Mouse (Mus musculus) embryonic facial prominence, embryonic 14.5 days (tissue): ENCODE results near the gene Cpa4. TPM values are rescaled to one million over a fixed set of nuclear protein-coding genes. Genes with fewer than 3 reads are reported as not detected.

Source experiments
- ATAC-seq: fragments of 200-750 bp; cut with Nextera tagmentation; 2 replicates; pipeline ENCODE4 v1.8.0; 2017; ENCODE audit warnings: low read depth, moderate number of reproducible peaks, moderate TSS enrichment
- DNase-seq: peaks from one replicate; pipeline ENCODE4 v3.0.0-alpha.2; 2015; ENCODE audit warnings: low spot score
- H3K27ac ChIP-seq: fragments of 300-500 bp; sonication (generic); replicated peaks from 2 replicates; pipeline ENCODE4 v1.5.1; 2014; ENCODE audit warnings: low read depth, mild to moderate bottlenecking, low read length, moderate library complexity
- H3K27me3 ChIP-seq: fragments of 300-500 bp; sonication (generic); replicated peaks from 2 replicates; pipeline ENCODE4 v1.6.1; 2014; ENCODE audit warnings: low read length; ENCODE audit not compliant: control insufficient read depth, insufficient read depth
- H3K36me3 ChIP-seq: fragments of 300-500 bp; sonication (generic); 2 replicates; pipeline ENCODE4 v1.6.1; 2014; ENCODE audit warnings: low read length, mixed read lengths; ENCODE audit not compliant: control insufficient read depth, insufficient read depth
- H3K4me1 ChIP-seq: fragments of 300-500 bp; sonication (generic); 2 replicates; pipeline ENCODE4 v1.6.1; 2014; ENCODE audit warnings: antibody characterized with exemption, low read length; ENCODE audit not compliant: control insufficient read depth, insufficient read depth
- H3K4me2 ChIP-seq: fragments of 300-500 bp; sonication (generic); 2 replicates; pipeline ENCODE4 v1.6.1; 2014; ENCODE audit warnings: low read depth, mild to moderate bottlenecking, low read length, moderate library complexity, mixed read lengths
- H3K4me3 ChIP-seq: fragments of 300-500 bp; sonication (generic); 2 replicates; pipeline ENCODE4 v1.5.1; 2014; ENCODE audit warnings: low read depth, mild to moderate bottlenecking, low read length
- H3K9ac ChIP-seq: fragments of 300-500 bp; sonication (generic); 2 replicates; pipeline ENCODE4 v1.6.1; 2014; ENCODE audit warnings: low read depth, mild to moderate bottlenecking, low read length, moderate library complexity, mixed read lengths
- H3K9me3 ChIP-seq: fragments of 300-500 bp; sonication (generic); 2 replicates; pipeline ENCODE4 v1.6.1; 2016; ENCODE audit warnings: low read length; ENCODE audit not compliant: control insufficient read depth
- WGBS: fragments of 180-500 bp; shearing (Covaris S2); extraction: QIAGEN DNeasy Blood & Tissue Kit; methylation state at CpG from one replicate; pipeline ENCODE4 v1.1.7; 2014; 5-methylcytosine and 5-hydroxymethylcytosine counted together
- polyA plus RNA-seq: library from polyadenylated mRNA; unstranded; fragments of >200 nt; fragmentation: Nextera tagmentation; extraction: Ambion mirVana; gene quantifications from 2 replicates; pipeline ENCODE4 v1.2.1, GENCODE M21; 2014

Cpa4 gene
- polyA plus RNA-seq, 1 experiment from 2014 or later = 3.4 TPM

GRCm38 (mm10) chr6:30574945-30575344 is 6.8 kb downstream of the Cpa4 start:
- ATAC-seq (no peak), DNase-seq (peak; percentile 50)
- Histone ChIP-seq H3K4me3 (no peak overlapping the region), H3K36me3 (no peaks in the 10 kb centered on the region), H3K4me2 (peak overlapping the region; percentile 5; the same call in 1 of the 2 replicates), H3K9ac (no peak overlapping the region), H3K27me3 (no peaks in the 10 kb centered on the region), H3K27ac (peak overlapping the region; percentile 95), H3K9me3 (no peaks in the 10 kb centered on the region), H3K4me1 (peaks cover 42% of the 10 kb centered on the region)
- WGBS = 51% methylated on average over 1 of the region's 1 CpGs

GRCm38 (mm10) chr6:30576477-30577203 is 8.5 kb downstream of the Cpa4 start:
- H3K36me3 ChIP-seq = no peaks in the 10 kb centered on the region
- H3K4me2 ChIP-seq = peak overlapping the region; percentile 39
- H3K4me1 ChIP-seq = peaks cover 54% of the 10 kb centered on the region
- ATAC-seq = peak; percentile 70
- H3K27me3 ChIP-seq = no peaks in the 10 kb centered on the region
- peak overlapping the region; percentile 15; the same call in 1 of the 2 replicates for H3K4me3 ChIP-seq
- 31% methylated on average over 17 of the region's 17 CpGs for WGBS
- peak; percentile 93 for DNase-seq
- peak overlapping the region; percentile 95 for H3K27ac ChIP-seq
- no peaks in the 10 kb centered on the region for H3K9me3 ChIP-seq
- H3K9ac ChIP-seq = peak overlapping the region; percentile 52

GRCm38 (mm10) chr6:30579961-30580840 is 12.0 kb downstream of the Cpa4 start:
- peak overlapping the region; percentile 52; the same call in 1 of the 2 replicates for H3K27ac ChIP-seq
- DNase-seq = no peak

GRCm38 (mm10) chr6:30580841-30581176 is 12.6 kb downstream of the Cpa4 start:
- no peak for ATAC-seq
- 60% methylated on average over 8 of the region's 8 CpGs for WGBS
- H3K27ac ChIP-seq = peak overlapping the region; percentile 52
- DNase-seq = no peak
- no peak overlapping the region for H3K4me3 ChIP-seq
- no peak overlapping the region for H3K9ac ChIP-seq
- no peak overlapping the region for H3K4me2 ChIP-seq
- no peaks in the 10 kb centered on the region for H3K27me3 ChIP-seq
- H3K36me3 ChIP-seq = no peaks in the 10 kb centered on the region
- H3K9me3 ChIP-seq = no peaks in the 10 kb centered on the region
- peaks cover 20% of the 10 kb centered on the region for H3K4me1 ChIP-seq

More at GRCm38 (mm10) chr6:30579961-30580840, 12.0 kb downstream of the Cpa4 start:
- H3K9me3 ChIP-seq = no peaks in the 10 kb centered on the region
- ATAC-seq = no peak
- H3K36me3 ChIP-seq = no peaks in the 10 kb centered on the region
- no peak overlapping the region for H3K9ac ChIP-seq
- H3K27me3 ChIP-seq = no peaks in the 10 kb centered on the region
- peaks cover 24% of the 10 kb centered on the region for H3K4me1 ChIP-seq
- no peak overlapping the region for H3K4me3 ChIP-seq
- WGBS = 57% methylated on average over 17 of the region's 17 CpGs
- no peak overlapping the region for H3K4me2 ChIP-seq

GRCm38 (mm10) chr6:30586886-30587442 is 18.8 kb downstream of the Cpa4 start:
- DNase-seq = no peak
- Histone ChIP-seq H3K9me3 (no peaks in the 10 kb centered on the region), H3K4me3 (no peak overlapping the region), H3K4me2 (no peak overlapping the region), H3K36me3 (no peaks in the 10 kb centered on the region), H3K27ac (no peak overlapping the region), H3K9ac (no peak overlapping the region), H3K4me1 (peaks cover 4% of the 10 kb centered on the region; the same call in 1 of the 2 replicates), H3K27me3 (no peaks in the 10 kb centered on the region)
- no peak for ATAC-seq
- 84% methylated on average over 7 of the region's 7 CpGs for WGBS

- H3K9me3 ChIP-seq = no peaks in the 10 kb centered on the region
- ATAC-seq = no peak
- no peak overlapping the region for H3K4me3 ChIP-seq
- no peak overlapping the region for H3K9ac ChIP-seq
- peaks cover 4% of the 10 kb centered on the region; the same call in 1 of the 2 replicates for H3K4me1 ChIP-seq
- H3K27ac ChIP-seq = peak overlapping the region; percentile 40; the same call in 1 of the 2 replicates
- 20% methylated on average over 2 of the region's 2 CpGs for WGBS
- no peaks in the 10 kb centered on the region for H3K36me3 ChIP-seq
- H3K4me2 ChIP-seq = no peak overlapping the region
- no peaks in the 10 kb centered on the region for H3K27me3 ChIP-seq
- DNase-seq = no peak
These were observed 21.6 kb downstream of the Cpa4 start for GRCm38 (mm10) chr6:30589819-30590218.

- Histone ChIP-seq H3K9me3 (no peaks in the 10 kb centered on the region), H3K4me2 (no peak overlapping the region), H3K9ac (no peak overlapping the region), H3K27me3 (no peaks in the 10 kb centered on the region), H3K36me3 (no peaks in the 10 kb centered on the region), H3K4me1 (peaks cover 10% of the 10 kb centered on the region; the same call in 1 of the 2 replicates), H3K4me3 (no peak overlapping the region), H3K27ac (no peak overlapping the region)
- DNase-seq (no peak), ATAC-seq (no peak)
- WGBS = 48% methylated on average over 5 of the region's 5 CpGs
These were observed 23.8 kb downstream of the Cpa4 start for GRCm38 (mm10) chr6:30591851-30592404.

GRCm38 (mm10) chr6:30592417-30592974 is 24.3 kb downstream of the Cpa4 start:
- ATAC-seq = no peak
- peaks cover 10% of the 10 kb centered on the region; the same call in 1 of the 2 replicates for H3K4me1 ChIP-seq
- DNase-seq = no peak
- no peaks in the 10 kb centered on the region for H3K9me3 ChIP-seq
- H3K27me3 ChIP-seq = no peaks in the 10 kb centered on the region
- H3K4me3 ChIP-seq = no peak overlapping the region
- no peak overlapping the region for H3K9ac ChIP-seq
- H3K4me2 ChIP-seq = no peak overlapping the region
- whole genome bisulfite sequencing = 68% methylated on average over 10 of the region's 10 CpGs
- H3K27ac ChIP-seq = no peak overlapping the region
- no peaks in the 10 kb centered on the region for H3K36me3 ChIP-seq
